Mouse (Mus musculus): ENCODE measurements around the gene Pttg1ip.

GRCm38 (mm10) chr10:77636234-77636922 lies 54.9 kb downstream of the Pttg1ip start:
- TF ChIP-seq CTCF (IDR thresholded peaks at IDR 0.05; ENCODE audit: low read depth) (no peak), EP300 (IDR thresholded peaks at IDR 0.05; ENCODE audit: low read depth) (no peak)
